Mouse (Mus musculus) cerebellum, adult 18-20 months (tissue): Measurements from ENCODE around the gene Tyw1.
A peak's percentile ranks its signal among the peaks of the same experiment; 100 is the strongest.

Experiments
- DNase-seq, 2 experiments: peaks; one replicate each; pipeline ENCODE4 v3.0.0; 2021

Gene Tyw1

GRCm38 (mm10) chr5:130316321-130316720, 60.9 kb downstream of the Tyw1 start:
- DNase-seq = no peak

DNA sequence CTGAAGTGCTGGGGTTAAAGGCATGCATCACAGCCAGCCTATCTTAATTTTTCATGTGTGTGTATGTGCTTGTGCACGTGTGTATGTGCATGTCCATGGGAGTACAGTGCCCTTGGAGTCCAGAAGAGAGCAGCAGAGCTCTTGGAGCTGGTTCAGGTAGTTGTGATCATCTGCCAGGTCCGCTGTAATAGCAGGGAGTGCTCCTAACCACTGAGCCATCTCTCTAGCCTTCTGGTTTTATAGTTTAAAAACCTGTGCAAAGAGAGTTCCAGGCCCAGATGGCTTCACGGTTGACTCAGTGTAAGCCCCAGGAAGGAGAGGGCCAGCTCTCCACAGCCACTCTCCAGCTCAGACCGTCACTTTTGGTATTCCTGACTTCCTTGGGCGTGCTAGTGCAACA, 64.4 kb downstream of the Tyw1 start:
- DNase-seq = peak in 1 of 2 experiments; percentile 24

- DNase-seq = peak; percentile 56 to 57
Measured at GRCm38 (mm10) chr5:130320485-130320884, 65.1 kb downstream of the Tyw1 start.

GRCm38 (mm10) chr5:130325486-130325885, 70.1 kb downstream of the Tyw1 start:
- DNase-seq = no peak

DNA sequence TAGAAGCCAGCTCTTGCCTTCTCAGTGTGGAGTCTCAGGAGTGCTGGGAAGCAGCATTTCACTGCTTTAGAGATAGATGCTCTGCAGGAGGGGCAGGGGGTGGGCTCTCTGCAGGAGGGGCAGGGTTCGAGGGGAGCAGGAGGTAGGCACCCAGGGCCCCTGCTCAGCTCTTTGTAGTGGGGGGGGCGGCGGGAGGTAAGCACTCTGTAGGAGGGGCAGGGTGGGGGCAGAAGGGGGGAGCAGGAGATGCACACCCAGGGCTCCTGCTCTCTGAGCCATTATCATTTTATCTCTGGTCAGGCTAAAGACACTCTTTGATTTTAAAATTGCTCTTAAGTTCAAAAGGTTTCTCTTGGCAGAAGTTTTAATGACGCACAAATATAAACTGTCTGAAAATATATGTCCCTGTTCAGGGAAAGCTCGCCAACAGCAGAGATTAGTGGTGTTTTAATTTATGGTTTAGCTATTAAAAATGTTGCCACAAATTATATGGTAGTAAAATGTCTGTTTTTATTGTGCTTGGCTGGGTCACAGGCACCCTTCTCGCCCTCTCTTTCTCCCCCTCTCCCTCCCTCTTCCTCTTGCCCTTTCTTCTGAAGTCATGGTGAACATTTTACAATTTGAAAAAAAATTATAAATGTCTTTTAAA, 72.3 kb downstream of the Tyw1 start:
- DNase-seq = no peak

DNA sequence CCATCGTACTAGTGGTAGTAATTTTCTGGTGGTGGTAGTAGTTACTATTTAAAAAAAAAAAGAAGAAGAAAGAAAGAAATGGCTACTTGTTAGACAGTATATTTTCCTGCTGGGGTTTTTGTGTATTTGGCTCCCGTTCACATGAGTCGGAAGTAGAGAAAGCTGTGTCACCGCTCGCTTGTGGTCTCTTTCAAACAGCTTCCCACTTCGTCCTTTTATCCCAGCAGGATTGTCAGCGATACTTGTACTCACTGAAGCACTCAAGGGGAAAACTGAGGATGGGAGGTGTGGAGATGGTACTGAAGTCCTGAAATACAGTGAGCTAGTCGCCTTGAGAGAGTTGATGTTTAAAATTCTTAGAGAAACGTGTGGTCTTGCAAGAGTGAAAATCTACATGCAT, 72.9 kb downstream of the Tyw1 start:
- no peak for DNase-seq

GRCm38 (mm10) chr5:130329889-130330288, 74.5 kb downstream of the Tyw1 start:
- no peak for DNase-seq

- peak; percentile 50 to 64 for DNase-seq
Measured at GRCm38 (mm10) chr5:130330801-130331200, 75.4 kb downstream of the Tyw1 start.

DNA sequence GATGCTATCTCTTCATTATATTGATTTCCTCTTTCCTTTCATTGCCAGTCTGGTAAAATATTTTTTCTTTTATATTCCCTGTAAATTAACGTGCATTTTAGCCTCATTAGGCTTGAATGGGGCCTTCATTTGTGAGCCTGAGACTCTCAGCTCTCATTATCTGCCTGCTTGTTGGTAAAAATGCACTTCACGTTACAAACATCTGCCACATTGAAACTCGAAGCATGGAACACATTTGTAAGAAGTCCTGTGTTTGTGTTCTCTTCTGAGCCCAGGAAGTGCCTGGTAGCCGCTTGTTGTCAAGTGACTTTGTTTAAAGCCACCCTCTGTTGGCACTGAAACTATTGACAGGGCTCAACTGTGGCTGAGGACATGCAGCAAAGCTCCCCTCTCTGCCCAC, 75.8 kb downstream of the Tyw1 start:
- no peak for DNase-seq

DNA sequence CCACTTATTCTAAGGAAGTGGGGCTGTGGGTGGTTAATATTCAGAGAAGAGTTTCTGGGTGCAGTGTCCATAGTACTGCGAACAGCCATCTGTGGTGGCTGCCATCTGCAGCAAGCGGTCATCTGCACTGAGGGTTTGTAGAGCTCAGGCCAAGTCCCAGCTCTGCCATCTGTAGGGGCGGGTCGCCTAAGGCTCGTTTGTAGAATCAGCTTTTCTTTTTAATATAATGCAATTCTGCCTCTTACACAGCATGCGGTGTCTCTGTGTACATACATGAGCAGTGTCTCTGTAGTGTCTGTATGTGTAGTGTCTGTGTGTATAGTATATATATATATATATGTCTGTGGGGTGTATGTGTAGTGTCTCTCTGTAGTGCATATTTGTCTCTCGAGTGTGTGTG, 78.1 kb downstream of the Tyw1 start:
- peak; percentile 63 to 72 for DNase-seq

DNA sequence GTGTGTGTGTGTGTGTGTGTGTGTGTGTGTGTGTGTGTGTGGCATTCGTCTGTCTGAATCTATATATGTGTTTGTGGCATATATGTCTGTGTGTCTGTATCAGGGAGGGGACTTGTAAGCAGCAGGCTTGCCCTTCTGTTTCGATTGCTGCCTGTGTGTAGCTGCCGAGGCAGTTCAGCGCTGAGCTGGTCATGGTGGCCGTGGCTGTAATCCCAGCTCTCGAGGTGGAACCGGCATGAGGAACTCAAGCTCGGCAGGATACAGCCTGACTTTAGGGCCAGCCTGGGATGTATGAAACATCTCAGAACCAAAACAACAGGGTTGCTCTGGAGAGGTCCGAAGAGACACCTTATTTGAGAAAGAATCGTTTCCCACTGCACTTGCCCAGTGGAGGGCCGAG, 78.6 kb downstream of the Tyw1 start:
- DNase-seq = peak; percentile 43 to 50

DNA sequence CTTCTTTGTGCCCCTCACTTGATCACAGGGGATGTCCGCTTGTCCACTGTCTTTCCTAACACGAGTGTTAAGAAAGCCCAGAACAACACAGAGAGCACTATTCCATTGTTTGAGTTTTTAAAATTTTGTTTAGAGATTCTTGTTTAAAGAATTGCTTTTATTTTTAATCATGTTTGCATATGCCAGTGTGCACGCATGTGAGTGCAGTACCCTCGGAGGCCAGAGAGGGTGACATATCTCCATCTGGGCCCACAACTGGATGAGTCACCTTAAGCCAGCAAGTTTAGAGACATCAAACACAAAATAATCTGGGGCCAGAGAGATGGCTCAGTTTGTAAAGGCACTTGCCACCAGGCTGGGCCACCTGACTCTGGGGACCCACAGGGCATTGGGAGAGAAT, 80.0 kb downstream of the Tyw1 start:
- no peak for DNase-seq

DNA sequence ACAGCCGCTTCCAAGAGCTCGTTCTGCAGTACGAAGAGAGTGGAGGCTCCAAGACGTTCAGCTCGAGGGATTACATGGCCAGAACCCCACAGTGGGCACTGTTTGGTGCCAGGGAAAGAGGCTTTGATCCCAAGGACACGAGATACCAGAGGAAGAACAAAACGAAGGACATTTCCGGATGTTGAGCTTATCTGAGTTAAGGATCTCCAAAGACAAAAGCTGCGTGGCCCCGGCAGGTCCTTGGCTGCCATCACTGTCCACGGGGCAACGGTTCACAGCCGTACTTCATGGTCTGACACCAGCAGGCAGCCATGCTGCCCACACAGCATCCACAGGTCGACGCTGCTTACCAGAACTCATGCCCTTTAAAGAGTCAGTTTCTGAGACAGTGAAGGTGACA, 85.2 kb downstream of the Tyw1 start:
- no peak for DNase-seq

DNA sequence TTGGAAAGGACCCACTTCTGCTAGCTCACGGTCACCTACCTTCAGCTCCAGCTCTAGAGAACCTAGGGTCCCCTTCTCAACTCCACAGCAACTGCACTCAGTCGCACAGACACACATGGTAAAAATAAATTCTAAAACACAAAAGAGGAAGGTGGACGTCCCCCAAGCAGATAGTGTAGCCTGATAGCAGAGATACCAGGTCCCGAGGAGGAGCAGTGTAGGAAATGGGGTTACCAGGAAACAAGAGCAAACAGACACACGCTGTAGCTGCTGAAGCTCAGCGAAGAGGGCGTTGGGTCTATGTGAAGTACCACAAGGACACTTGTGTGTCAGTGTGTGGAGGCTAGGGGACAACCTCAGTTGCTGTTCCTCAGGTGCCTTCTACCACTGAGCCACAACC, 89.6 kb downstream of the Tyw1 start:
- no peak for DNase-seq

DNA sequence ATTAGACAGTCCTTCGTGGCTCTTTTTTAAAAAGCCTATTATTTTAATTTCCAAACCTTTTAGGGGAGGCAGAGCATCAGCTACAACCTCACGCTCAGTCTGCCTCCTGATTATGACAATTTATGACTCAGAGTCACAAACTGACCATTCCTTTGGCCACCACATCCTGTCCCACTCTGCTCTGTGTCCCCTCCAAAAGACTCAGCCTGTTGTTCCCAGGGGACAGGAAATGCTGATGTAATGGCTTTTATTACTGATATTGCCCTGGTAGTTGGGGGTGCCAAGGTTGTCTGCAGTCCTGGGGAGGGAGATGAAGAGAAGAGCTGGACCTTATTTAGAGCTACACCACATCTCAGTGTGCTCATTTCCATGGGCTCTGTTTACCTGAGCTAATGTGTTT, 90.5 kb downstream of the Tyw1 start:
- DNase-seq = no peak

- peak in 1 of 2 experiments; percentile 52 for DNase-seq
Measured at GRCm38 (mm10) chr5:130355223-130355622, 99.8 kb downstream of the Tyw1 start.

- DNase-seq = no peak
Measured at GRCm38 (mm10) chr5:130363111-130363510, 107.7 kb downstream of the Tyw1 start.

DNA sequence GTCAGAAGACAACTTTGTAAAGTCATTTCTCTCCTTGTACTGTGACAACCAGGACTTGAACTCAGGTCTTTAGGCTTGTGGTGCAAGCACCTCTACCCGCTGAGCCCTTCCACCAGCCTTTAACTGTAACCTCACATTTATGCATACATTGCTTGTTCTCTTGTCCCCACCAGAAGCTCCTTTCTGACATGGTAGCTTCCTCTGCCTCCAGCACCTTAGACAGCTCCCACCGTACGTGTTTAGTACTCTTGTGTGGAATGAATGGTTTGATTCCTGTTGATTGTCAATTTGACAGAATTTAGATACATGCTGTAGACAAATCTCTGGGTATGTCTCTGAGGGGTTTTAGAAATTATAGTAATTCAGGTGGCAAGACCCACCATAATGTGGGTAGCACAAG, 108.4 kb downstream of the Tyw1 start:
- DNase-seq = no peak

DNA sequence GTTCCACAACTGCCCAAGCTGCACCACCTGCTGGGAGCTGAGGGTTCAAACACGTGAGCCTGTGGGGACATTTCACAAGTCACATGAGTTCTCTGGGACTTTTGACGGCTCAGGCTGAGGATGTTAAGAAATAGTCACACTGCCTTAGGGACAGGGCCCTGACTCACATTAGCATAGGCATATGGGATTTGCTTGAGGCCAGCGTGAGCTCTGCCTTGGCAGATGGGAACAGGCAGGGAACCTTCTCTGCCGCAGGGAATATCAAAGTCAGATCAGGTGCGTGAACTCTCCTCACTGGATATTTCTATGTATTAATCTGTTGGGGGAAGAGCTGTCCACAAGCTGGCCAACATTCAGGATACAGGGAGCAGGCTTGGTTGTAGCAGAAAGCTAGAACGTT, 112.8 kb downstream of the Tyw1 start:
- DNase-seq = peak; percentile 80 to 83

GRCm38 (mm10) chr5:130369237-130369636, 113.8 kb downstream of the Tyw1 start, which contains the start of gene Caln1:
Gene Caln1 (plus strand): TSS chr5:130369455.
- DNase-seq = peak; percentile 92

DNA sequence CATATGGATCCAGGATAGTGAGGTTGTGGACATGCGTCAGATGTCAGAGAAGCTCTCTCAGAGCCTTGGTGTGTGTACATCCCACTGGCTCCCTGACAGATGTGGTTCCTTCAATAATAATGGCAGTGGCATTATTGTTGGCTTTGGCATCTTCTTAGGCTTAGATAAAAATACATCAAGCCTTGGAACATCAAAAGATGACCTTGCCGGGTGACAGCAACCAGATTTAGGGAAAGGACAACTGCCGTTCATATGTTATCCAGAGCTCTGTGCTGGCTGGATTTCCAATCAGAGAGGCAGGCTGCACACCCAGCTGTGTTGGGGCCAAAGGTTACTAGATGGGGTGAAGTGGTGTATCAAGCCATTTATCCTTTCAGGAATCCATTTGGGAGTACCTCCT, 120.0 kb downstream of the Tyw1 start:
- DNase-seq = no peak

- DNase-seq = peak; percentile 50 to 60
Measured at GRCm38 (mm10) chr5:130384222-130384912, 128.9 kb downstream of the Tyw1 start, which contains the start of gene A330070K13Rik. Gene A330070K13Rik (minus strand): TSS chr5:130384631.

DNA sequence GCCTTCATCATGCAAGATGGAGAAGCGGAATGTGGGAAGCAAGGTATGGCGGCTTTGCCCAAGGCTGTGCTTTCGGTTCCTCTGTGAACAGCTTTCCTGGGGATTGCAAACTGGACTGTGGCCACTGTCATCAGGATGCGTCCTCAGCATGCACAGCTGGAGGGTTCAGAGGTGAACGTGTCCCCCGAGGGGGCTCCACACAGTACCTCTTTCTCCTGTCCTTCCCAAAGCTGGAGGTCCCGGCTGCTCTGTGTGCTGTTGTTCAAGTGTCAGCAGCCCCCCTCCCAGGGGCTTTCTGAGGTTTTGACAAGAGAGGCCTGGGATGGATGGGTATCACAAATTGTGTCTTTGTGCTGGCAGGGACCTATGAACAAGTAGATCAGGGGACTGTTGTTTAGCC, 131.0 kb downstream of the Tyw1 start:
- DNase-seq = no peak
